Mouse (Mus musculus): ENCODE measurements around the gene Tmtc2.

The Tmtc2 gene

DNA sequence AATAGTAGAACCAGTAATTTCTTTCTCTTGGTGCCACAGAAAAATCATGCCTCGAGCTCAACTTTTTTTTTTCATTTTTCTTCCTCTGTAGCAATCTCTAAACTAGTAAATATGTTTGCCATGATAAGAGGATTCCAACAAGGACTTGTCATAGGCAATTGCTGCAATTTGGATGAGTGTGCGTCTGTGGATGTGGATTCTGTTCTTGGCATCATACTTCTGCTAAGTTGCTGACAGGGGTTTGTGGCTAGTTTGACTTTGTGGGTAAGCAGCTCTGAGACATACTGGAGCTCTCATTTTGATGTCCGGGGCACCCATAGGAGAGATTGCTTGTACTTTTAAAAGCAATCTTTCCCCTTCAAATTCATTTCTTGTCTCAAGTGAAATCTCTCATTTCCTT is 432.1 kb downstream of the Tmtc2 start:
- DNase-seq, result no peak

All from kidney, postnatal 25 days (tissue).